In genomic region chr16:33600216-33600615, GRCm38 (mm10) we compare ENCODE assay signal across 11 mouse cellular contexts.
DNase-seq lines count a peak whose midpoint lies in the region; ATAC-seq lines count a peak whose summit lies in the region.
"Had no signal": no experiment of that assay in that cellular context is flagged by ENCODE, and none has a peak within 500 bp of the region (broad histone marks: within the 10 kb centered on the region; RNA-seq: fewer than 3 reads in every experiment).

No protein-coding gene starts in this region.

- peaks cover 7% of the 10 kb centered on the region for H3K4me1 ChIP-seq in hindbrain, embryonic 10.5 days (replicated peaks)
- no peaks in the 10 kb centered on the region for H3K4me1 ChIP-seq in hindbrain, embryonic 14.5 days (replicated peaks; ENCODE audit: control insufficient read depth, insufficient read depth, low read length)
- no peaks in the 10 kb centered on the region for H3K4me1 ChIP-seq in liver, embryonic 13.5 days (replicated peaks)
- H3K4me1 ChIP-seq: hindbrain, embryonic 15.5 days; limb, embryonic 15.5 days had no signal

- ATAC-seq in hindbrain, embryonic 14.5 days (ENCODE audit: low FRiP score) = no peak
- ATAC-seq in liver, embryonic 13.5 days (ENCODE audit: low read depth) = no peak
- no peak for ATAC-seq in megakaryocyte, adult 5-6 weeks (ENCODE audit: poor library complexity, severe bottlenecking)
- ATAC-seq: activated CD4-positive, CD25-positive, alpha-beta regulatory T cell, adult 4 months had no signal

- no peak overlapping the region for H3K9ac ChIP-seq in hindbrain, embryonic 14.5 days
- no peak overlapping the region for H3K9ac ChIP-seq in liver, embryonic 13.5 days
- H3K9ac ChIP-seq: hindbrain, embryonic 15.5 days; limb, embryonic 15.5 days had no signal

- no peak overlapping the region for H3K4me3 ChIP-seq in hindbrain, embryonic 10.5 days
- H3K4me3 ChIP-seq in hindbrain, embryonic 14.5 days (replicated peaks; ENCODE audit: low read length) = no peak overlapping the region
- no peak overlapping the region for H3K4me3 ChIP-seq in liver, embryonic 13.5 days (replicated peaks)
- H3K4me3 ChIP-seq: hindbrain, embryonic 15.5 days; limb, embryonic 15.5 days had no signal

- DNase-seq in hindbrain, embryonic 10.5 days (ENCODE audit: low spot score) = peak; percentile 48
- no peak for DNase-seq in hindbrain, embryonic 14.5 days (ENCODE audit: low spot score)
- DNase-seq in 3T3-L1 (ENCODE audit: low read depth, low spot score) = peak; percentile 63
- peak; percentile 23 for DNase-seq in MEL-GATA-1-ER (ENCODE audit: extremely low read depth, low read depth)
- DNase-seq in liver, embryonic 13.5 days = peak; percentile 11
- no peak for DNase-seq in layer of hippocampus, postnatal 14 days (ENCODE audit: low spot score in 2 of 2)
- no peak for DNase-seq in cerebellum, adult 9-10 months

- H3K36me3 ChIP-seq in hindbrain, embryonic 10.5 days = 0 out of 2 replicates have a peak, but pooled peaks cover 5% of the 10 kb centered on the region
- H3K36me3 ChIP-seq in hindbrain, embryonic 14.5 days (replicated peaks; ENCODE audit: control insufficient read depth, insufficient read depth) = no peaks in the 10 kb centered on the region
- no peaks in the 10 kb centered on the region for H3K36me3 ChIP-seq in liver, embryonic 13.5 days
- H3K36me3 ChIP-seq: hindbrain, embryonic 15.5 days; limb, embryonic 15.5 days had no signal

- no peak overlapping the region for H3K4me2 ChIP-seq in hindbrain, embryonic 14.5 days (replicated peaks)
- H3K4me2 ChIP-seq in liver, embryonic 13.5 days = no peak overlapping the region
- H3K4me2 ChIP-seq: hindbrain, embryonic 15.5 days; limb, embryonic 15.5 days had no signal

- no peaks in the 10 kb centered on the region; the same call in 1 of the 2 replicates for H3K9me3 ChIP-seq in hindbrain, embryonic 10.5 days
- no peaks in the 10 kb centered on the region for H3K9me3 ChIP-seq in hindbrain, embryonic 14.5 days (ENCODE audit: control insufficient read depth, low read length)
- no peaks in the 10 kb centered on the region for H3K9me3 ChIP-seq in liver, embryonic 13.5 days (replicated peaks)
- H3K9me3 ChIP-seq: hindbrain, embryonic 15.5 days; limb, embryonic 15.5 days had no signal

- WGBS in hindbrain, embryonic 10.5 days = 33% methylated on average over 5 of the region's 5 CpGs
- WGBS in hindbrain, embryonic 14.5 days = 34% methylated on average over 5 of the region's 5 CpGs
- WGBS in liver, embryonic 13.5 days (ENCODE audit: insufficient replicate concordance) = 12% methylated on average over 5 of the region's 5 CpGs

- H3K27me3 ChIP-seq in hindbrain, embryonic 10.5 days (ENCODE audit: insufficient read depth, poor library complexity, severe bottlenecking) = no peaks in the 10 kb centered on the region
- H3K27me3 ChIP-seq in hindbrain, embryonic 14.5 days (ENCODE audit: control insufficient read depth, insufficient read depth, low read length) = no peaks in the 10 kb centered on the region
- H3K27me3 ChIP-seq in liver, embryonic 13.5 days = no peaks in the 10 kb centered on the region
- H3K27me3 ChIP-seq: hindbrain, embryonic 15.5 days; limb, embryonic 15.5 days had no signal

- H3K27ac ChIP-seq in hindbrain, embryonic 10.5 days = no peak overlapping the region
- no peak overlapping the region for H3K27ac ChIP-seq in hindbrain, embryonic 14.5 days
- H3K27ac ChIP-seq in liver, embryonic 13.5 days = no peak overlapping the region
- H3K27ac ChIP-seq: hindbrain, embryonic 15.5 days; limb, embryonic 15.5 days had no signal

Comparison
In these comparisons a context has a peak if more than half of its experiments do, and no peak if none do; other contexts are left out.
1. DNase-seq: peak in hindbrain, embryonic 10.5 days (single experiment), 3T3-L1 (single experiment), MEL-GATA-1-ER (single experiment) and liver, embryonic 13.5 days (single experiment); none in hindbrain, embryonic 14.5 days (single experiment), layer of hippocampus, postnatal 14 days (0 of 2) and cerebellum, adult 9-10 months (single experiment).